Mouse (Mus musculus) B cell, adult (primary cell): ENCODE measurements around the gene Fut1. TPM values are rescaled to one million over a fixed set of nuclear protein-coding genes. Genes with fewer than 3 reads are reported as not detected.

Experiments
- total RNA-seq: library from RNA; stranded (reverse); gene quantifications from 4 replicates; pipeline ENCODE4 v1.2.4, GENCODE M21; 2023; ENCODE audit not compliant: inconsistent age

Fut1 gene
- total RNA-seq = not detected in 4 replicates

DNA sequence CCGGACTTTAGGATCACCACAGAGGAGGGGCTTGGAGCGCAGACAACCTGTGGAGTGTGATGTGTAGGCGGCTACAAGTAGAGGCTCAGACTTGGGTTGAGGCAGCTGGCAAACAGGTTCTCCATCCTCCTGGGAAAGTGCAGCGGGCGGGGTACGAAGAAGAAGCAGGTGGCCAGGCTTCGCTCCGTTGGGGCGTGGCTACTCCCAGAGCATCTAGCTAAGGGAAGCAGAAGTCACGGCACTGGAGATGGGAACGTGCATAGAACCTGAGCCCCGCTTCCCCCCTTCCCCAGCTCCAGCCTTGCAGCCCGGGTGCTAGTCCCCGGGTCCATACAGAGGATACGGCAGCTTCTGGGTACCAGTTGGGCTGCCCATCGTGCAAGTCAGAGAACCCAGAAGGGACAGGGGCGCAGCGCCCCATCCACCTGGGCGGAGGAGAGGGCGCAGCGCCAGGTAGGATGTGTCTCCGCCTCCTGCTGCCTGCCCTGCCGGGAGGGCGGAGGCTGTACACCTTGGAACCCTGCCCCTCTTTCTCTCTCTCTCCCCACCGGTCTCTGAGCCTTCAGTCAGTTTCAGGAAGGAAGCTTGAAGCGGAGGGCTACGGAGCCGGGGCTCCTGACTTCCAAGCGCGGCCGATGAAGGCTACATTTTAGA is at the start of gene Fut1:
Gene Fut1, plus strand, starts transcription at position 248 of the 654 bp plus-strand sequence.

DNA sequence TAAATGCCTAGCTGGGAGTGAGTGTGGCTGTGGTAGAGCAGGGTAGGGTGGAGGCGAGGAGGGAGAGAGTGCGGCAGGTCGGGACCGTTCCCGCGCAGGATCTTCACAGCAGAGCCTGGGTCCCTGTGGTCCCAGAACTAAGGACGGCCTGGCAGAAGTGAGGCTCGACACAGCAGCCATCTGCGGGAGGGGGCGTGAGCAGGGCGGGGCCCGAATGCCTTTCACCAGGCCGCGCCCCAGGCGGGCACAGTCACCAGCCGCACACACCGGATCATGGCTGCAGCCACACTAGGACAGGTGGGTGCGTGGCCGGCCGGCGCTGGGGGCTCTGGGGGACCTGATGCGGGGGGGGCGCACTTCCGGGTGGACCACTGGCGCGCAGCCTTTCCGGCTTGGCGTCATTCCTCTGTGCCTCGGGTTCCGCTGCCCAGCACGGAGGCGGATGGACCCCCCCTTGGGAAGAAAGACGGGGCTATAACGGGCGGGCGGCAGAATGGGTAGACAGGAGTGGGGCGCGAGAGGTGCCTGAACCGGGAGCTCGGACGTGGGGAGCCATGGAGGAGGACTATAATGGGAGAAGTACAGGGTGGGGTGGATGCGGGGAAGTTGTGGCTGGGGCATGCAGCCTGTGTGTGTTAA is 46.9 kb upstream of the Fut1 start, which contains the start of gene Bcat2:
Gene Bcat2, plus strand, starts transcription at position 51 of the 639 bp plus-strand sequence.

DNA sequence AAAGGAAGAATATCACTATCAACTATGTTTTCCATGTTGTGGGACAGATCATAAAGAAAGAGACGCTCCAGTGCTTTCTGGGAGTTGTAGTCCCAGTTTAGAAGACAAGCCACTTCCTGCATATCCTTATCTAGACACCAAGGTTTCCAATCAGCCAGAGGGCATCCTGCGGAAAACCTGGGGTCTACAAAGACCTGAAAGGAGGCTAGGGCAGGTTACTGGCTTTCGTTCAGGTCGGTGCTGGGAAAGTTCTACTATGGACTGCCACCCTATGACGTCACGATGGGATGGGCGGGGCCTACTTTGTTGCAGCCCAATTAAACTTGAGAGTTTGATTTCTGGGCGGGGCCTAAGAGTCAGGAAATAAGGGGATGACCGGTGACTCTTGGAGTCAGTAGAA is 4.4 kb downstream of the Fut1 start, which contains the start of gene Izumo1:
Gene Izumo1, plus strand, starts transcription at position 369 of the 400 bp plus-strand sequence.

DNA sequence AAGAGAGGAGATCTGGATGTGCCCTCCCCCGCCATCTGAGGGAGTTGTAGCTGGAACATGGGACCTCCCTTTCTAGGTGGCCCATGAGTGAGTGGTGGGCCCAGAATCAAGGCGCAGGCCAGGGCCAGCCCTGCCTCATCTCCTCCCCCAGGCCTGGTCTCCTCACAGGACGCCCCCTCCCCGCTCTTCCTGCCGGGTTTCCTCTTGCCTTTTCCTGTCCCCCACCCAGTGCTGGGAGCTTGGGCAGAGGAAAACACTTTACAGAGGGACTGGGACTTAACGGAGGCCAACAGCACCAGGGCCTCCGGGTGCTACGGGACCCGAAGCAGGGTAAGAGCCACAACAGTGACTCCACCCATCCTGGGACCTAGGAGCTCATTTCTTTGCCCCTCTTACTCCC is 10.2 kb downstream of the Fut1 start, which contains the start of gene Rasip1:
Gene Rasip1, plus strand, starts transcription at position 228 of the 400 bp plus-strand sequence.

DNA sequence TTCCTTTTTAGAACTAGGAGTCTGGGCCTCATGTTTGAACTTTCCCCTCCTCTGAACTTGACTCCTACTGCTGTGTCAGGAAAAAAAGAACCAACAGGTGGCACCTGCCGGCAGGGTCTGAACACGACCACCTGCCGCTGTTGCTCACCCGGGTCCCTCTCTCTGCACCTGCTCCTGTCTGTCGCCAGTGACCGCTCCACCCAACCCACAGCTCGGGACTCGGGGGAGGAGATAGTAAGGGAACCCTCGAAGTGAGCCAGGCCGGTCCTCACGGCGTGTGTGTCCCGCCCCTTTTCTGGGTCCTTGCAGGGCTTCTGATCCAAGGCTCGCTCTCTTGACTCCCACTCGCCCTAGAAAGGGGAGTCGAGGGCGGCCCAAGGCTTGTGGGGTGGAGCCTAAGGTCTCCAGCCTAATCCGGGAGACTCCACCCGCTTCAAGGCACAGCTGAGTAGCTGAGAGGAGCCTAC is 22.5 kb downstream of the Fut1 start, which contains the start of gene Mamstr:
Gene Mamstr, plus strand, starts transcription at position 417 of the 467 bp plus-strand sequence.

DNA sequence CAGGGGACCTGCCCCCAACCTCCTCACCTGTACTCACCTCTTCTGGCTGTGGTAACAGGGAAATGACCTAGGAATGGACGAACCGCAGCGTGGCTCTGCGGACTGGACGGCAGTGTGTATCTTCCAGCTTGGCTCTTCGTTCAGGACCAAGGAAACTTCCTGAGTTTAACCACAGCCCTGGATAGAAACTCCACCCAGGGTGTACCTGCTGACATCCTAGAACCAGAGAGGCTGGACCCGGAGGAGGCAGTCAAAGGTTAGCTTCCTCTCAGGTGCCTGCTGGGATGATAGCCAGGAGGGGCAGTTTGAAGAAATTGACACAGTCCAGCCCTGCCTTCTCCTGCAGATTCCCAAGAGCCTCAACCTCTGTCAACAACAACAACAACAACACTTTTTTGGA is 49.1 kb downstream of the Fut1 start, which contains the start of gene Fut2:
Gene Fut2, minus strand, starts transcription at position 234 of the 400 bp plus-strand sequence.

Other genes starting within 250 kb of the Fut1 start
- gene Lin7b, start 246.7 kb upstream of the Fut1 start, total RNA-seq = 1.2 TPM in 1 of 4 replicates, not detected in the others
- gene Snrnp70, start 221.5 kb upstream of the Fut1 start, total RNA-seq = 574 to 602 TPM (median 590 TPM) in 4 replicates
- gene Kcna7, start 211.6 kb upstream of the Fut1 start, total RNA-seq = not detected in 4 replicates
- not detected in 4 replicates for gene Ntf5, start 203.6 kb upstream of the Fut1 start, total RNA-seq
- gene Lhb, start 196.5 kb upstream of the Fut1 start, total RNA-seq = not detected in 4 replicates
- 15.2 to 19.8 TPM (median 17.4 TPM) in 4 replicates for gene Gys1, start 182.4 kb upstream of the Fut1 start, total RNA-seq
- gene Ruvbl2, start 179.2 kb upstream of the Fut1 start, total RNA-seq = 38.2 to 60.2 TPM (median 47.5 TPM) in 4 replicates
- gene Ftl1, start 157.4 kb upstream of the Fut1 start, total RNA-seq = 648 to 704 TPM (median 682 TPM) in 4 replicates
- gene Bax, start 150.4 kb upstream of the Fut1 start, total RNA-seq = 107 to 138 TPM (median 119 TPM) in 4 replicates
- not detected in 4 replicates for gene Tulp2, start 135.4 kb upstream of the Fut1 start, total RNA-seq
- gene Gm45808, start 130.5 kb upstream of the Fut1 start, total RNA-seq = 0.77 to 1.8 TPM (median 0.98 TPM) in 4 replicates
- 2.9 to 3.9 TPM (median 3.5 TPM) in 4 replicates for gene Dhdh, start 128.5 kb upstream of the Fut1 start, total RNA-seq
- 76.1 to 93.0 TPM (median 84.2 TPM) in 4 replicates for gene Nucb1, start 106.9 kb upstream of the Fut1 start, total RNA-seq
- gene Ppp1r15a, start 91.0 kb upstream of the Fut1 start, total RNA-seq = 1,362 to 1,471 TPM (median 1,417 TPM) in 4 replicates
- 0.83 to 4.6 TPM (median 2.2 TPM) in 4 replicates for gene Plekha4, start 91.0 kb upstream of the Fut1 start, total RNA-seq
- not detected in 4 replicates for gene Hsd17b14, start 62.4 kb upstream of the Fut1 start, total RNA-seq
- gene Bcat2, start 47.1 kb upstream of the Fut1 start, total RNA-seq = 27.1 to 39.9 TPM (median 32.9 TPM) in 4 replicates
- gene Fgf21, start 1.8 kb upstream of the Fut1 start, total RNA-seq = not detected in 4 replicates
- not detected in 4 replicates for gene Izumo1, start 4.5 kb downstream of the Fut1 start, total RNA-seq
- 0.27 to 0.35 TPM in 2 of 4 replicates, not detected in the others for gene Rasip1, start 10.2 kb downstream of the Fut1 start, total RNA-seq
- not detected in 4 replicates for gene Mamstr, start 22.7 kb downstream of the Fut1 start, total RNA-seq
- not detected in 4 replicates for gene Fut2, start 49.1 kb downstream of the Fut1 start, total RNA-seq
- 0.42 TPM in 1 of 4 replicates, not detected in the others for gene Ntn5, start 66.7 kb downstream of the Fut1 start, total RNA-seq
- gene Sec1, start 77.1 kb downstream of the Fut1 start, total RNA-seq = 0.27 TPM in 1 of 4 replicates, not detected in the others
- not detected in 4 replicates for gene Car11, start 82.6 kb downstream of the Fut1 start, total RNA-seq
- 17.8 to 20.5 TPM (median 19.0 TPM) in 4 replicates for gene Dbp, start 87.8 kb downstream of the Fut1 start, total RNA-seq
- gene Rpl18, start 98.2 kb downstream of the Fut1 start, total RNA-seq = 2,003 to 2,338 TPM (median 2,227 TPM) in 4 replicates
- 30.8 to 37.6 TPM (median 33.8 TPM) in 4 replicates for gene Sphk2, start 100.7 kb downstream of the Fut1 start, total RNA-seq
- gene Fam83e, start 103.9 kb downstream of the Fut1 start, total RNA-seq = 0.77 to 1.7 TPM (median 1.3 TPM) in 4 replicates
- not detected in 4 replicates for gene Spaca4, start 108.5 kb downstream of the Fut1 start, total RNA-seq
- gene Lmtk3, start 166.4 kb downstream of the Fut1 start, total RNA-seq = 0.19 to 0.27 TPM (median 0.21 TPM) in 3 of 4 replicates, not detected in the other
- 1.3 to 1.9 TPM in 2 of 4 replicates, not detected in the others for gene Sult2b1, start 167.4 kb downstream of the Fut1 start, total RNA-seq
- gene Cyth2, start 197.3 kb downstream of the Fut1 start, total RNA-seq = 136 to 151 TPM (median 143 TPM) in 4 replicates
- gene Kcnj14, start 207.5 kb downstream of the Fut1 start, total RNA-seq = 1.8 to 5.1 TPM (median 3.7 TPM) in 4 replicates
- 26.1 to 38.5 TPM (median 31.5 TPM) in 4 replicates for gene Grwd1, start 213.7 kb downstream of the Fut1 start, total RNA-seq